Mouse (Mus musculus) v-Abl transformed pro-B cells (cell line): ENCODE data around the gene Mapk3.
"Not testable (repeated sequence)": the region's sequence is repeated elsewhere in the genome, so short reads cannot be mapped to it uniquely, and the experiment has no call there.

Source experiments
- in situ Hi-C, 2 experiments: fragments of 400-800 bp; cut with MboI; formaldehyde crosslinking; loops; one replicate each; pipeline ENCODE4 v1.15.1; 2025; ENCODE audit not compliant: unreplicated experiment in 2 of 2

Mapk3 gene

DNA sequence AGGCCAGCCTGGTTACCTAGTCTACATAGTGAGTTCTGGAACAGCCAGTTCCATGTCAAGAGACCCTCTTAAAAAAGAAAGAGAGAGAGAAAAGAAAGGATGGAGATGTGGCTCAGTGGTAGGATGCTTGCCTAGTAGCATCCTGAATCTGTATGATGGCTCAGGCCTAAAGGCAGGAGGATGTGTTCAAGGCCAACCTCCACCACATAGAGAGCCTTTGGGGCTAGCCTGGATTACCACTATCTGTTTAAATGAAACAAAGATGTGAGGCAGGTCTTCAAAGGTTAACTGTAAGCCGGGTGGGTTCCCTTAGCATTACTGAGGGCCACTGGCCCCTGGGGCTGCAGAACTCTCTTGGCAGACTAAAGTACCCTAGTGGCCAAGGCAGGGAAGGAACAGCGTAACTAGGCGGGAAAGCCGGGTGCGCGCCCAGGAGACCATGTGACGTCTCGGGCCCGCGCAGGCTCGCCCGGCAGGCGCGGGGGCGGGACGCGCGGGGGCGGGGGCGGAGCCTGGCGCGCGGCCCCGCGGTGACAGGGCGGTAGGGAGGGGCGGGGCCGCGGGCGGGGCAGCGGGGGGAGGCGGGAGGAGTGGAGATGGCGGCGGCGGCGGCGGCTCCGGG lies at the start of gene Mapk3:
TSS of gene Mapk3 (plus strand) at position 552 of the 622 bp plus-strand sequence.
- in situ Hi-C loops = no loop called here

DNA sequence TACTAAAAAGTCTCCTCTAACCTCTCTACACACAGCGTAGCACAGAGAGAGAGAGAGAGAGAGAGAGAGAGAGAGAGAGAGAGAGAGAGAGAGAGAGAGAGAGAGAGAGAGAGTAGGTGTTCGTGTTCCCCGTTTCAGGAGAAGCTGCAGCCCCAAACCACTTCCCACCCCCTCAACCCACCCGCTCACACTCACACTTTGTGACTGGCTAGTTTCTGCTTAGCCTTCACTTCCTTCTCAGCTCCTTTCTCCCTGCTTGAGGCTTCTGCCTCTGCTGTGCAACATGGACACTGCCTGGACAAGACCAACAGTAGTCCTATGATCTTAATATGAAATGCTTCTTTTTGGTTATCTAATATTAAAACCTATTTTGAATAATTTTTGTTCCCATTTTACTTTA lies 49.1 kb upstream of the Mapk3 start:
- in situ Hi-C loops = no loop called here

DNA sequence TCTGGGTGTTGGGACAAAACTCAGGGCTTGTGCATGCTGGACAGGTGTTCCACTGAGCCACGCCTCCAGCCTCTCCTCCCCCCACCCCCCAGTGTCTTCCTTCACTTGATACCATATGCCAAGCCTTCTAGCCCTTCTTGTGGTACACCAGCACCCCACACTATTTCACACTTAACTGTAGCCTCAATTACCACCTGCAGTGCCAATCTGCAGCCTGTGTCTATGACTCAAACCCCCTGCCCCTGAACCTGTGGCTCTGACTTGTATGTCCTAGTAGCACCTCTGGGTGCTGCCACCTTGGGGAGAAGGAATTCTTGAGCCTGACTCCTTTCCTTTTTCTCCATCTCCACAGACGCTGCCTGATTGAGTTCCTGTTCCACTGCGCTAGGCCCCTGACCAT lies 47.5 kb upstream of the Mapk3 start:
- in situ Hi-C loops = no loop called here

DNA sequence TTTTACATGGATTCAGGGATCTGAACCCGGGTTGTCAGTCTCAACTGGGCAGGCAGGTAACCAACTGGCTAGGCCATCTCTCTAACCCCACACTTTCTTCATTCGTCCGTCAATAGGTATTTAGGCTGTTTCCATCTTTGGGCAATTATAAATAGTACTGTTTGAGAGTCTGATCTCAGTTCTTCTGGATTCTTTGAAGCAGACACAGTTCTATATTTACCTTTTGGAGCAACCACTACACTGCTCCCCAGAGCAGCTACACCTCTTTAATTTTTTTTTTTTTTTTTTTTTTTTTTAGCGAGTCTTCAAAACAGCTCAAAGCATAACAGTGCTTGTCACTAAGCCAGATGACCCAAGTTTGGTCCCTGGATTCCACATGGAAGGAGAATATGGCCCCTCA lies 43.7 kb upstream of the Mapk3 start:
- in situ Hi-C loops = no loop called here

DNA sequence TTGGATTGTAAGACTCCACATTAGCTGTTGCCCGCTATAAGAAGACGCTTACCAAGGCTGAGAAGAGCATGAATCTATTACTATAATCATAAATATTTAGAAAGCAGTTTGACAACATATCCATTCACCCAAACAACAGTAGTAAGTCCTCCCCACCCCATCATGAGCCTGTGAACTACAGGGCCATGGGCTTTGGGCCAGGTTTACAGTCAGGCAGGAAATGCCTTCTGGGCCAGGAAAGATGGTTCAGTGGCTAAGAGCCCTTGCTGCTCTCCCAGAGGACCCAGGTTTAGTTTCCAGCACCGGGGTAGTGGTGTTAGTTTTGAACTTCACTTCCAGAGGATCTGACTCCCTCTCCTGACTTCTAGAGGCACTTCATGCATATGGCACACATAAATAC lies 41.8 kb upstream of the Mapk3 start:
- in situ Hi-C loops = no loop called here

DNA sequence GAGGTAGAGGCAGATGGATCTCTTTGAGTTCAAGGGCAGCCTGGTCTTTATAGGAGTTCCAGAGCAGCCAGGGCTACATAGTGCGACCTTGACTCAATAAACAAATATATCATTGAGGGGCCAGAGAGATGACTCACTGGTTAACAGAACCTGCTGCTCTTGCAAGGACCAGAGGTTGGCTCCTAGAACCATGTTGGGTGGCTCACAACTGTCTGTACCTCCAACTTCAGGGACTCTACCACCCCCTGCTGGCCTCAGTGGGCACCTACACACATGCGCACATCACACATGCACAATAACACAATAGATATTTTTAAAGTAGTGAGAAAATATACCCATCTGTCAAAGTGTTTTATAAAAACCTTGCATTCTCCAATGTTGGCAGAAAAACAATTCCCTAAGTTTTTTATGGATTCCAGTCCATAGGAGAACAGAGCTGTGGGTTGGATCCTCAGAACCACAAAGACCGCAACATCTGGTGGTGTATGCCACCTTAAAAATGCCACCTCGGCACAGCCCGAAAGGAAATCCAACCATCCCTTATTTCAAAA lies 40.5 kb upstream of the Mapk3 start:
- in situ Hi-C loops = no loop called here

DNA sequence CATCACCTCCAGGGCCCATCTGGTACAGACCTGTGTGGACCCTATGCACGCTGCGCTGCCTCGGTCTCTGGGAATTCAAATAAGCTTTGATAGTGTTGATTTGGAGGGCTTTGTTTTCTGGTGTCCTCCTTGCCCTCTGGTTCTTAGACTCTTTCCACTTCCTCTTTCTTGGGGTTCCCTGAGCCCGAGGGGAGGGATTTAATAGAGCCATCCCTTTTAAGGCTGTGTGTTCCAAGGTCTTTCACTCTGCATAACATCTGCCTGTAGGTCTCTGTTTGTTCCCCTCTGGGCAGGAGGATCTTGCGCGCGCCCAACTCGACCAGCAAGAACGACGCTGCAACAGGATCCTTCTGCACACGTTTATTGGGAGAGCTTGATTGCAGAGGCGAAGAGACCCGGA lies 37.8 kb upstream of the Mapk3 start:
- in situ Hi-C loops = no loop called here

DNA sequence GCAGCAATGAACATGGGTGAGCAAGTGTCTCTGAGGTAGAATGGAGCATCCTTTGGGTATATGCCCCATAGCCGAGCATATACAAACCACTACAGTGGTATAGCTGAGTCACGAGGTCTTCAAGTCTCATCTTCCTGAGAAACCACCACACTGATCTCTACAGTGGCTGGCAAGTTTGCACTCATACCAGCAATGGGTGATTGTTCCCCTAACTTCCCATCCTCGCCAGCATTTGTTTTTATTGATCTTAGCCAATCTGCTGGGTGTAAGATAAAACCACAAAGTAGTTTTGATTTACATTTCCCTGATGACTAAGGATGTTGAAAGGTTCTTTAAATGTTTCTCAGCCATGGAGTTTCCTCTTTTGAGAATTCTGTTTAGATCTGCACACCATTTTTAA lies 34.3 kb upstream of the Mapk3 start:
- in situ Hi-C loops = no loop called here

DNA sequence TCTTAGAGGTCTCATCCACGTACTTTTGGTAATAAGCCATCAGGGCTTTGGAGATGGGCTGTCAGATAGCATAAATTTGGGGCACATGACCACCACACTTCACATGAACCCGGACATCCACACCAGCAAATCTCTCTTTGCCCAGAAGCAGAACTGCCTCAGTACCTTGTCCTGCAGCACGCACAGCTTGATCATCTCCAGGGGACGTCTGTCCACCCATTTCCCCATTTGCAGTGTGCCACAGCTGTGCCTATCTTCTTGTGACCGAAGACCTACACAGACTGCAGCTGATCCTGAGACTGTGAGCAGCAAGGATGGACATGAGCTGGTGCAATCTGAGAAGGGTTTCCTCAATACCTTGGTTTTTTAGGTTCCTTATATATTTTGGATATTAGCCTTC lies 33.7 kb upstream of the Mapk3 start:
- in situ Hi-C loops = no loop called here

DNA sequence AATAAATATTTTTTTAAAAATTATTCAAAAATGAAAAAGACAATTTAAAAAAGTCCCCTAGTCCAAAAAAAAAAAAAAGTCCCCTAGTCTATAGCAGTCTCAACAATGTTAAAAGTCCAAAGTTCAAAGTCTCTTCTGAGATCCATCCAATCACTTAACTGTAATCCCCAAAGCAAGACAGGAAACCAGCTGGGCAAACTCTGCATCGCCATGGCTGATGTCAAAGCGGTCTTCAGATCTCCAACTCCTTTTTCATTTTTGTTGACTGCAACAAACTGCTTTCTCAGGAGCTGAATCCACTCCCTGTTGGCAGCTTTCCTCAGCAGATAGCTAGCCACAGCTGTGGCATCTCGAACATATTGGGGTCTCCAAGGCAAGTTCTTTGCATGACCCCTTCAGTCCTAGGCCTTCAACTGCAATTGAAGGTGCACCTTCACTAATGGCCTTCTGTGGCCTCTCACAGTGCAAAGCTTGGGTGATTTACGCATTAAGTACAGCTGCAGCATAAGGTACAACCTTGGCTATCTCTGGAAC lies 29.1 kb upstream of the Mapk3 start:
- in situ Hi-C loops = not testable (repeated sequence)

DNA sequence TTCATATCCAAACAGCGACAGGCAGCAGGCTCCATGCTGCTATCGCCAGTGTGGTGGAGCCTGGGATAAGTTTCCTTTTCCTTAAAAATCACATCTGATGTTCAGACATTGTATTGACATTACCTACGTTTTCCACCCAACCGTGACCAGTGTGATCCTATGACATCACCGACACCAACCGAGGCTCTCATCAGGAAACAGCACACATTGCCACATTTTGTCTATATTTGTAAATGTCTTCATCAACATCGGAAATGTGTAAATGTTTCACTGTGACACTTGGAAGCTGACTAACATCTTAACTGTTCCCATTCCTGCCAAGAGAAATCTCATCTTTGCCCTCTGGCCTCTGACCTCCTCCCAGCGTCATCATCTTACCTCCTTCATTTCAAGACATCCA lies 23.3 kb upstream of the Mapk3 start:
- in situ Hi-C loops = no loop called here

DNA sequence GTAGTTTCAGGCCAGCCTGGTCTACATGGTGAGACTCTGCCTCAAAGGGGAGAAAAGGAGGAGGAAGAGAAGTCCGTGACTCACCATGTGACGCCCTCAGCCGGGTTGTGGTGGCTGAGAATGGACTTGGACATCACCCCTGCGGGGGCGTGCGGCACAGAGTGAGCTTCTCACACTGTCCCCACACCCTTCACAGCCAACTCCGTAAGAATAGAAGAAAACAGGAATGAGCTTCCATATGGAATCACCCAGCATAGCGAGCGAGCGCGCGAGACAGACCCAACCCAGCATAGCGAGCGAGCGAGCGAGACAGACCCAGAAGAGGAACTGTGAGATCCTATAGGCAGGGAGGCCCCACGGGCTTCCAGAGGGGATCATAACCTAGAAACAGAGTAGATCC lies 19.9 kb upstream of the Mapk3 start:
- in situ Hi-C loops = no loop called here

DNA sequence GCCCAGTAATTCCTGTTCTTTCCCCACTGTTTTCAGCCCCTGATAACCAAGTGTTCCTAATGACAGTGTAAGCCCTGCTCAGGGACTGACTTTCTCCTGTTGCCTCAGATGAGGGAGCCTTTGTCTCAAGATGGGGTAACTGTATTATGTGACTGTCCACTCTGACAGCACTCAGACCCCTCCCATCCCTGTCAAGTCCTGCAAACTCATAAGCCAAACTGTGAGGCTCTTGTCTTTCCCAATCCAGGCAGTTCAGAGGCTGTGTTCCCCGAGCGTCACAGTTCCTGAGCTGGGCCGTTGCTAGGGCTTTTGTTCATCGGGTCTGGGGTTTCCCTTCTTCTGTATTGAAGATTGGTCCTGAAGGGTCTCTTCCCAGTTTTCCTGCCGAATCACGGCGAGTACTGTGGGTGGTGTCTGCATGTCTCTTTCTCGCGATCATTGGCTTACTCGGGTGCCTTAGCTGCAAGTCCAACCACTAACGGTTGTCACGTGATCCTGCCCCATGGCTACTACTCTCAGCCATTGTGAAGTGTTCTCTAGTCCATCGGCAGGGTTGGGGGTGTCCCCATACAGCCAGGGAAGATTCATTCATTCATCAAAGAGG lies 19.2 kb upstream of the Mapk3 start:
- in situ Hi-C loops = no loop called here

DNA sequence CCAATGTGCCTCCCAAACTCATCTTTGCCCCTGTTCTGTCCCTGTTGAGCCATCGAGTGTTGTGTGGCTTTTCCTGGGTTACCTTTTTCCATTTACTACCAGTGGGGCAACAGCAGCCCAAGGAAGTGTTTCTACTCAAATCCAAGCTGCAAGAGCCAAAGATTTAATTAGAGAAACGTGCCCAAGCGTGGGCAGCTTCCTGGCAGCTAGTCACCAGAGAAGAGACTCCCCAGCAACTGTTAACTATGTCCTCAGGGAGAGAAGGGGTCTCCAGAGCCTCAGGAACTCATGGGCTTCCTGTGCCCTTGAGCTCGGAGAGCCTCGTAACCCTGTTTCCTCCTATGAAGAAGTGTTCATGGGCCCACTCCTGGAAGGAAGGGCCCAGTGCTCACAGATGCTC lies 18.4 kb upstream of the Mapk3 start:
- in situ Hi-C loops = no loop called here

DNA sequence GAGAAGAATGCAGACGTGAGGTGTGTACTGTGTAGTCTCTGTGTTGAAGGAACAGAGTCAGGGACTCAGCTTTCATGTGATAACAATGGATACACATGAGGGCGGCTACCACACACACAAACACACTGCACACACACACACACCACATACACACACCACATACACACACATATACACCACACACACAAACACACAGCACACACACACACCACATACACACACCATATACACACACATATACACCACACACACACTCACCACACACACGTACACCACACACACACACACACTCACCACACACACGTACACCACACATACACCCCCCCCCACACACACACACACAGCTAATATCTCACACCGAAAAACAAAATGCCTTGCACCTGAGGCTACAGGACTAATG lies 17.9 kb upstream of the Mapk3 start:
- in situ Hi-C loops = no loop called here

DNA sequence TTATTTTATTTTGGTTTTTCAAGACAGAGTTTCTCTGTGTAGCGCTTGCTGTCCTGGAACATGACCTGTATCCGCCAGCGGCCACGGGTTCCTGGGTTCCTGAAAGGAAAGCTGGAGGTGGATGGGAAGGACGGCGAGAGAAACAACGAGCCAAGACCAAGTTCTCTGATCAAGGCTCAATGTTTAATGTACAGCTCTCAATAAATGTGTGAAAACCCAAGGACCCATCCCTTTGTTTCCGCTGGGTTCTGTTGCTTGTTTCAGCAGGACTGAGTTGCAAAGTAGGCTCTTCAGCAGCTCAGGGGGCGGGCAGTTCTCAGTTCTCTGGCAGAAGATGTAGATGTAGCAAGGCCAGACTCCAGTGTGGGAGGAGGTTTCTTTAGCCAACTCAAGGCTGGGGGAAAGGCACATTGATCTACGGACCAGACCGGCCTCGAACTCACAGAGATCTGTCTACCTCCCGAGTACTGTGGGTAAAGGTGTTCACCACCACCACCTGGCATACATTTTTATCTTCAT lies 17.4 kb upstream of the Mapk3 start:
- in situ Hi-C loops = no loop called here

DNA sequence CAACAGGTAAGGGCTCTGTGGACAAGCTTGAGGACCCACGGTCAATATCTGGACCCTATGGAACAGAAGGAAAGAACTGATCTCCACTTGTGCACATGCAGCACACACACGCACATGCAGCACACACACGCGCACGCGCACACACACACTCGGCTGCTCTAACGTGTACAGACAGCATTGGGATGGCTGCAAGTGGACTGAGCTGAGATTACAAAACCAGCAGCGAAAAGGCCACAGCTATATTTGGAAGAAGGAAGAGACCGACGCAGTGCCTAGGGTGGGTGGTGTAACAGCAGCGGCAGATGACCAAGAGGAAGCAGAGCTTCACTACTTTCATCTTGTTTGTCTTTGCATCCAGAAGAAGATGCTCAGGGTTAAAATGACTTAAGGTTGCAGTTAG lies 13.3 kb upstream of the Mapk3 start:
- in situ Hi-C loops = no loop called here

DNA sequence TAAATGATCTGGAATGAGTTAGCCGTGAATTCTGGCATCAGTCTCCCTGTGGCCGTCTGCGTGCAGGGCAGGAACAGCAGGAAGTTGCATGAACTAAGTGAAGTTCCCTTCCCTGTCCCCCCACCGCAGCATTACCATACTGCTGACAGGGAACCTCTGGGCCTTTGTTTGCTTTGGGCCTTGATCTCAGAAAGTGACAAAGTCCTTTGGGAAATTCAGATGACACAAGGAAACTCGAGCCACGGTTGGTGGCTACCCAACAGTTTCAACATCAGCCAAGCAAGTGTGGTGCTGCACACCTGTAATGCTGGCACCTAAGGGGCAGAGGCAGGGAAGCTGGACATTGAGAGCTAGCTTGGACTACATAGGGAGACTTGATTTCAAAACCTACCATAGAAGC lies 12.6 kb upstream of the Mapk3 start:
- in situ Hi-C loops = no loop called here

DNA sequence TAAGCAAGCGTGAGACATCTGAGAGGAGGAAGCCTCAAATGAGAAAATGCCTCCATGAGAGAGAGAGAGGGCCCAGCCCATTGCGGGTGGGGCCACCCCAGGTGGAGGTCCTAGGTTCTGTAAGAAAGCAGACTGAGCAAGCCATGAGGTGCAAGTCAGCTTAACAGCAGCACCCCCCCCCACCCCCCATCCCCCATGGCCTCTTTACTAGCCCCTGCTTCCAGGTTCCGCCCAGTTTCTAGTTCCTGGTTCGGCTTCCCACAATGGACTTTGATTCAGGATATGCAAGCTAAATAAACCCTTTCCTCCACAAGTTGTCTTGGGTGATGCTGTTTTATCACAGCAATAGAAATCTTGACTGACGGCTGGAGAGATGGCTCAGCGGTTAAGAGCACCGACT lies 10.6 kb upstream of the Mapk3 start:
- in situ Hi-C loops = no loop called here

DNA sequence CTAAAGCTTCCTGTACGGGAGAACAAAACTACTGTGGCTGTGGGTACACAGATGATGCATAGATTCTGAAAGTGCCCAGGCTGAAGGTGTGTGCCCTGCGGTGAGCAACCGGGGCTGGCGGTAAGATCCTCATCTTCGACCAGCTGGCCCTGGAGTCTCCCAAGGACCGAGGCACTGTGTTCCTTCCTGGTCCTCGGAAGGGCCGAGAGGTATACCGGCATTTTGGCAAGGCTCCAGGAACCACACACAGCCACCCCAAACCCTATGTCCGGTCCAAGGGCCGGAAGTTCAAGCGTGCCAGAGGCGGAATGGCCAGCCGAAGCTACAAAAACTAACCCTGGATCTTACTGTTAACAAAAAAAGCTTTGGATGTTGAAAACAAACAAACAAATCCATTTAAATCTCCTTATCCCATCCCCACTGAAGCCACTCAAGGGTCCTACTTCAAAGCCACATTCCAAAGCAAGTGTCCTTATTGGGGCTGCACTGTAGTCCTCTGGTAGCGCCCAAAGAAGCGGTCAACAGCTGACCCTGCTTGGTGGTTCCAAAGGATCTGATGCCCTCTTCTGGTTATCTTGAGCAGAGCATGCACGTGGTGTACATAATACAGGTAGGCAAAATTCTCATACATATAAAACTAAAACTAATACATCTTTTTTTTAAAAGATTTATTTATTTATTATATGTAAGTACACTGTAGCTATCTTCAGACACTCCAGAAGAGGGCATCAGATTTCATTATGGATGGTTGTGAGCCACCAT lies 9.6 kb upstream of the Mapk3 start:
- in situ Hi-C loops = loop anchor here in 1 of 2 experiments (5.0 kb wide), 1 partner anchor 42 kb away; the partner anchor contains the start of gene Coro1a

DNA sequence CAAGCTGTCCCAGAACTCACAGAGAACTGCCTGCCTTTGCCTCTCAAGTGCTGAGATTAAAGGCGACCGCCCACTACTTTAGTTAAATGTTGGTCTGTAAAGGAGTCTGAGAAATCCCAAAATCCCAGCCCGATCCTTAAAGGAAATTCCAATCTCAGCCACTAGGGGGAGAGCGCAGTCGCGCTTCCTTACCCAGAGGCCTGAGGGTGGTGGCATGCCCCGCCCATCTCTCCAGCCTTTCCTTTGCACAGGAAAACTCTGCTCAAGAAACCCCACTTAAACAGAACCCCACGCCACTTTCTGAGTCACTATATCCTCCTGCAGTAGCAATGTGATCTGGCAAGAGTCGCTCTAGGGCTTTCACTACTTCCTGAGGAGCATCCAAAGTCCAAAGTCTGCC lies 4.5 kb upstream of the Mapk3 start:
- in situ Hi-C loops = loop anchor here in 1 of 2 experiments (5.0 kb wide), 1 partner anchor 48 kb away; the partner anchor contains the start of gene Coro1a
